Comparison of ENCODE assay signal across 10 mouse cellular contexts in the genomic region with DNA sequence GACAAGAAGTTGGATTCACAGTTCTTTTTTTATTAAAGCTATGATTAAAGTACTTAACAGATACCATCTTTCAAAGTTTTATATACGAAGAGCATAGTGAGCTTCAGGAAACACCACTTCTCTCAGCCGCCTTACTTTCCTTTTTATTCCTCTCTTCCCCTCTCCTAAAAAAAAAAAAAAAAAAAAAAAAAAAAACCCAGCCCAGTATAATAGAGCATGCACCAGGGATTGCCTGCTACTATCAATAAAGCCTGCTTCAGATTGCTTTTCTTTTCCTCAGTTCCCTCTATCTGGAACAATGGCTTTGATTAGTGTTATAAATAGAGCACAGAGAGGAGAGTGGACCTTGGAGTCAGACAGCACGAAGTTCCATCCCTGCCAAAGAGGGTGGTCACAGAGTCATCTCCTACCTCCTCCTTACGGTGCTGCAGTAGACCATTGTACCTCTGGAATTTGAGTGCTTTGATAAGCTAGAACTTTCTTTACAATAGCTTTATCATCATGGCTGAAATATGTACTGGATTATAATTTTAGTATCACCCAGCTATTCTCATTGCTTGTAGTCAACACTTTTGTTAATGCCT. TPM values are rescaled to one million over a fixed set of nuclear protein-coding genes. Genes with fewer than 3 reads are reported as not detected.
DNase-seq lines count a peak whose midpoint lies in the region; ATAC-seq and TF ChIP-seq lines count a peak whose summit lies in the region.
"Had no signal": no experiment of that assay in that cellular context is flagged by ENCODE, and none has a peak within 500 bp of the region (broad histone marks: within the 10 kb centered on the region; RNA-seq: fewer than 3 reads in every experiment).

No protein-coding gene starts in this region.

- WGBS in neural tube, embryonic 11.5 days: 28% methylated on average over 4 of the region's 4 CpGs
- WGBS in kidney, postnatal 0 days: 43% methylated on average over 4 of the region's 4 CpGs
- 25% methylated on average over 4 of the region's 4 CpGs for WGBS in neural tube, embryonic 15.5 days

- H3K4me2 ChIP-seq in neural tube, embryonic 11.5 days (ENCODE audit: low read depth): peak overlapping the region; percentile 28; the same call in 1 of the 2 replicates
- 0 out of 2 replicates have a peak overlapping the region, but pooled peaks have one; percentile 5 for H3K4me2 ChIP-seq in kidney, postnatal 0 days (ENCODE audit: low read length)
- H3K4me2 ChIP-seq in neural tube, embryonic 15.5 days: peak overlapping the region; percentile 95

- H3K27me3 ChIP-seq in neural tube, embryonic 11.5 days (ENCODE audit: control insufficient read depth, insufficient read depth, low read length): peaks cover 8% of the 10 kb centered on the region
- H3K27me3 ChIP-seq in kidney, postnatal 0 days (ENCODE audit: insufficient read depth, low read length): no peaks in the 10 kb centered on the region
- H3K27me3 ChIP-seq in neural tube, embryonic 15.5 days (replicated peaks): no peaks in the 10 kb centered on the region

- no peaks in the 10 kb centered on the region for H3K36me3 ChIP-seq in neural tube, embryonic 11.5 days (ENCODE audit: control insufficient read depth, insufficient read depth, low read length)
- no peaks in the 10 kb centered on the region for H3K36me3 ChIP-seq in kidney, postnatal 0 days (ENCODE audit: insufficient read depth, low read length)
- H3K36me3 ChIP-seq in neural tube, embryonic 15.5 days: no peaks in the 10 kb centered on the region
- H3K36me3 ChIP-seq: lung, embryonic 15.5 days had no signal

- TF ChIP-seq CTCF in kidney, postnatal 0 days (IDR thresholded peaks at IDR 0.05; ENCODE audit: low read depth): no peak

- H3K4me1 ChIP-seq in neural tube, embryonic 11.5 days (ENCODE audit: control insufficient read depth, insufficient read depth, low read length): peaks cover 6% of the 10 kb centered on the region
- 0 out of 2 replicates have a peak, but pooled peaks cover 9% of the 10 kb centered on the region for H3K4me1 ChIP-seq in kidney, postnatal 0 days (replicated peaks; ENCODE audit: insufficient read depth, low read length)
- peaks cover 42% of the 10 kb centered on the region for H3K4me1 ChIP-seq in neural tube, embryonic 15.5 days

- no peaks in the 10 kb centered on the region for H3K9me3 ChIP-seq in neural tube, embryonic 11.5 days (ENCODE audit: control insufficient read depth, low read length)
- H3K9me3 ChIP-seq in kidney, postnatal 0 days (replicated peaks; ENCODE audit: low read length): no peaks in the 10 kb centered on the region
- H3K9me3 ChIP-seq in neural tube, embryonic 15.5 days (replicated peaks): no peaks in the 10 kb centered on the region
- H3K9me3 ChIP-seq: lung, embryonic 15.5 days had no signal

- peak; percentile 17 to 39 for DNase-seq in cerebellum, postnatal 14 days
- no peak for DNase-seq in cerebellum, adult 18-20 months
- no peak for DNase-seq in neural tube, embryonic 11.5 days (ENCODE audit: low spot score)
- DNase-seq in neural tube, embryonic 10.5 days (ENCODE audit: extremely low spot score, low spot score): no peak
- no peak for DNase-seq in kidney, postnatal 0 days (ENCODE audit: low spot score)
- DNase-seq in spleen, postnatal 36 days (ENCODE audit: low spot score in 2 of 2): no peak
- no peak for DNase-seq in gastrocnemius, adult 8-10 months (ENCODE audit: low spot score in 2 of 2)
- DNase-seq: adrenal gland, adult 8-10 months had no signal

- no peak overlapping the region for H3K9ac ChIP-seq in neural tube, embryonic 11.5 days (ENCODE audit: low read length)
- no peak overlapping the region for H3K9ac ChIP-seq in kidney, postnatal 0 days (ENCODE audit: low read depth, low read length)
- no peak overlapping the region; the same call in 1 of the 2 replicates for H3K9ac ChIP-seq in neural tube, embryonic 15.5 days (replicated peaks)
- H3K9ac ChIP-seq: lung, embryonic 15.5 days had no signal

- no peak for ATAC-seq in neural tube, embryonic 11.5 days (ENCODE audit: insufficient read depth, low FRiP score, low TSS enrichment)
- ATAC-seq in kidney, postnatal 0 days (replicated peaks; ENCODE audit: low FRiP score, low read depth): no peak
- ATAC-seq in neural tube, embryonic 15.5 days (ENCODE audit: low FRiP score): no peak

- H3K4me3 ChIP-seq in neural tube, embryonic 11.5 days (ENCODE audit: low read depth, low read length): no peak overlapping the region
- H3K4me3 ChIP-seq in kidney, postnatal 0 days (replicated peaks; ENCODE audit: low read depth, low read length): no peak overlapping the region
- H3K4me3 ChIP-seq in neural tube, embryonic 15.5 days (replicated peaks): peak overlapping the region; percentile 38

- H3K27ac ChIP-seq in neural tube, embryonic 11.5 days (ENCODE audit: low read depth, low read length): no peak overlapping the region
- H3K27ac ChIP-seq in kidney, postnatal 0 days: no peak overlapping the region
- no peak overlapping the region for H3K27ac ChIP-seq in neural tube, embryonic 15.5 days (replicated peaks)
- H3K27ac ChIP-seq: lung, embryonic 15.5 days had no signal

RNA-seq across cellular contexts. Expression of a gene that starts 30.4 kb away (rescaled TPM):
- polyA plus RNA-seq in neural tube, embryonic 11.5 days (2014; fragmentation: Nextera tagmentation; extraction: Ambion mirVana): 141 and 142 TPM in 2 replicates
- 96.4 and 98.2 TPM in 2 replicates for polyA plus RNA-seq in kidney, postnatal 0 days (2015; fragmentation: Nextera tagmentation; extraction: Ambion mirVana)
- 98.7 and 104 TPM in 2 replicates for polyA plus RNA-seq in neural tube, embryonic 15.5 days (2015; fragmentation: Nextera tagmentation; extraction: Ambion mirVana)
- total RNA-seq in gastrocnemius, adult 8-10 months (2022): 10 to 100 TPM; 78.2 to 92.8 (median 84.4) TPM

RNA-seq across cellular contexts. Expression of a gene that starts 31.4 kb away (rescaled TPM):
- 2.8 and 4.3 TPM in 2 replicates for polyA plus RNA-seq in neural tube, embryonic 11.5 days (2014; fragmentation: Nextera tagmentation; extraction: Ambion mirVana)
- 2.1 and 2.7 TPM in 2 replicates for polyA plus RNA-seq in kidney, postnatal 0 days (2015; fragmentation: Nextera tagmentation; extraction: Ambion mirVana)
- polyA plus RNA-seq in neural tube, embryonic 15.5 days (2015; fragmentation: Nextera tagmentation; extraction: Ambion mirVana): 11.0 and 12.0 TPM in 2 replicates
- 10 to 100 TPM; 59.4 to 62.5 (median 61.2) TPM for total RNA-seq in gastrocnemius, adult 8-10 months (2022)

Comparison
In these comparisons a context has a peak if more than half of its experiments do, and no peak if none do; other contexts are left out.
1. DNase-seq: peak in cerebellum, postnatal 14 days (2 of 2); none in cerebellum, adult 18-20 months (0 of 2), neural tube, embryonic 11.5 days (single experiment), neural tube, embryonic 10.5 days (single experiment), kidney, postnatal 0 days (single experiment), spleen, postnatal 36 days (0 of 2) and gastrocnemius, adult 8-10 months (0 of 2).
2. H3K4me2 ChIP-seq: peak in every context shown above with its lines; median percentile 95 in neural tube, embryonic 15.5 days; 28 in neural tube, embryonic 11.5 days; 5 in kidney, postnatal 0 days.